Mouse (Mus musculus) intestine, embryonic 16.5 days (tissue): ENCODE results near the gene Camta1. TPM values are rescaled to one million over a fixed set of nuclear protein-coding genes. Genes with fewer than 3 reads are reported as not detected.

ENCODE experiments used
- ATAC-seq: fragments of 200-750 bp; cut with Nextera tagmentation; 2 replicates; pipeline ENCODE4 v1.8.0; 2017; ENCODE audit warnings: moderate TSS enrichment, moderate library complexity
- H3K27ac ChIP-seq: fragments of 300-500 bp; sonication (generic); 2 replicates; pipeline ENCODE4 v1.5.1; 2014; ENCODE audit warnings: mild to moderate bottlenecking, low read length
- H3K27me3 ChIP-seq: fragments of 300-500 bp; sonication (generic); replicated peaks from 2 replicates; pipeline ENCODE4 v1.6.1; 2014; ENCODE audit warnings: low read length, control low read depth, mixed read lengths; ENCODE audit not compliant: control insufficient read depth, insufficient read depth
- H3K36me3 ChIP-seq: fragments of 300-500 bp; sonication (generic); 2 replicates; pipeline ENCODE4 v1.6.1; 2014; ENCODE audit warnings: low read length, control low read depth; ENCODE audit not compliant: control insufficient read depth, insufficient read depth
- H3K4me1 ChIP-seq: fragments of 300-500 bp; sonication (generic); 2 replicates; pipeline ENCODE4 v1.6.1; 2014; ENCODE audit warnings: low read length, control low read depth, mixed read lengths; ENCODE audit not compliant: control insufficient read depth, insufficient read depth
- H3K4me2 ChIP-seq: fragments of 300-500 bp; sonication (generic); 2 replicates; pipeline ENCODE4 v1.6.1; 2014; ENCODE audit warnings: low read depth, low read length, control low read depth
- H3K4me3 ChIP-seq: fragments of 300-500 bp; sonication (generic); 2 replicates; pipeline ENCODE4 v1.5.1; 2014; ENCODE audit warnings: mild to moderate bottlenecking, low read length
- H3K9ac ChIP-seq: fragments of 300-500 bp; sonication (generic); 2 replicates; pipeline ENCODE4 v1.6.1; 2014; ENCODE audit warnings: low read depth, low read length
- H3K9me3 ChIP-seq: fragments of 300-500 bp; sonication (generic); 2 replicates; pipeline ENCODE4 v1.6.1; 2016; ENCODE audit warnings: low read length, control low read depth; ENCODE audit not compliant: control insufficient read depth
- WGBS: fragments of 180-500 bp; shearing (Covaris S2); extraction: QIAGEN DNeasy Blood & Tissue Kit; methylation state at CpG from one replicate; pipeline ENCODE4 v1.1.7; 2014; 5-methylcytosine and 5-hydroxymethylcytosine counted together
- polyA plus RNA-seq: library from polyadenylated mRNA; unstranded; fragments of >200 nt; fragmentation: Nextera tagmentation; extraction: Ambion mirVana; gene quantifications from 2 replicates; pipeline ENCODE4 v1.2.1, GENCODE M21; 2015

The Camta1 gene
- polyA plus RNA-seq, 1 experiment from 2014 or later = 69.1 TPM

GRCm38 (mm10) chr4:151720722-151721467 lies 140.8 kb downstream of the Camta1 start:
- H3K27ac ChIP-seq = no peak overlapping the region
- H3K9me3 ChIP-seq = no peaks in the 10 kb centered on the region
- H3K4me3 ChIP-seq = no peak overlapping the region
- no peaks in the 10 kb centered on the region for H3K4me1 ChIP-seq
- H3K4me2 ChIP-seq = no peak overlapping the region
- no peak overlapping the region for H3K9ac ChIP-seq
- H3K27me3 ChIP-seq = no peaks in the 10 kb centered on the region
- WGBS = 79% methylated on average over 15 of the region's 15 CpGs
- no peak for ATAC-seq
- H3K36me3 ChIP-seq = no peaks in the 10 kb centered on the region

DNA sequence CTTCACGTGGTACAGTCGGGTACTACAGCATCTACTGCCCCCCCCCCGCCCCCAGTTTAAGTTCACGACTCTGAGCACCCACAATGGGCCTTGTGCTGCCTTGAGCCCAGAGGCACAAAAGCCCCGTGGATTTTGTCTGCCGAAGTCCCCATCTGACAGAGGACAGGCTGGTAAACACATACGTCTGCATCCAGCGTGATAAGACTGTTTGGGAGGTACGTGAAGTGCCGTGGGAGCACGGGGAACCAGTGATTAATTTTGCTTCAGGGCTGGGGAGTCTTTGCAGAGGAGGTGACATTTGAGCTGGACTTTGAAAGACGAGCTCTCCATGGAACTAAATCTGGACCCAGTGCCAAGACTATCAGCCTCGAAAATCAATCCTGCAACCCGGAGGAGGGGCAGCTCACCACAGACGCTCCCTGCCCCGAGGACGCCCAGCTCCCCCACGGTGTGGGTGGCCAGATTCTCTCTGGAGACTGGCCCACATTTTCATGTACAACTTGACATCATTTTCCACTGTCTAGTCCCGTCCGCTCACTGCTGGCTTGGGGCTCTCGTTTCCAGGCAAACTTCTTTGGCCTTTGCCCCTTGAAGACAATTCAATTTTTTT lies 142.7 kb downstream of the Camta1 start:
- no peaks in the 10 kb centered on the region for H3K9me3 ChIP-seq
- peak; percentile 64 for ATAC-seq
- WGBS = 38% methylated on average over 21 of the region's 21 CpGs
- no peaks in the 10 kb centered on the region for H3K4me1 ChIP-seq
- no peak overlapping the region for H3K9ac ChIP-seq
- H3K36me3 ChIP-seq = no peaks in the 10 kb centered on the region
- no peak overlapping the region for H3K4me2 ChIP-seq
- H3K27ac ChIP-seq = no peak overlapping the region
- no peak overlapping the region for H3K4me3 ChIP-seq
- H3K27me3 ChIP-seq = no peaks in the 10 kb centered on the region; the same call in 1 of the 2 replicates

- WGBS = 68% methylated on average over 7 of the region's 7 CpGs
- H3K4me3 ChIP-seq = no peak overlapping the region
- H3K27ac ChIP-seq = no peak overlapping the region
- no peaks in the 10 kb centered on the region for H3K36me3 ChIP-seq
- H3K4me2 ChIP-seq = no peak overlapping the region
- no peak overlapping the region for H3K9ac ChIP-seq
- 0 out of 2 replicates have a peak, but pooled peaks have one; percentile 62 for ATAC-seq
- no peaks in the 10 kb centered on the region for H3K9me3 ChIP-seq
- H3K4me1 ChIP-seq = no peaks in the 10 kb centered on the region
- H3K27me3 ChIP-seq = no peaks in the 10 kb centered on the region; the same call in 1 of the 2 replicates
Measured at GRCm38 (mm10) chr4:151717864-151718263, 143.8 kb downstream of the Camta1 start.

GRCm38 (mm10) chr4:151713714-151714113 lies 148.0 kb downstream of the Camta1 start:
- H3K4me2 ChIP-seq = no peak overlapping the region
- no peak overlapping the region for H3K4me3 ChIP-seq
- H3K9ac ChIP-seq = no peak overlapping the region
- ATAC-seq = no peak
- H3K27ac ChIP-seq = no peak overlapping the region
- peaks cover 6% of the 10 kb centered on the region; the same call in 1 of the 2 replicates for H3K4me1 ChIP-seq
- H3K27me3 ChIP-seq = no peaks in the 10 kb centered on the region; the same call in 1 of the 2 replicates
- H3K36me3 ChIP-seq = no peaks in the 10 kb centered on the region
- 75% methylated on average over 6 of the region's 6 CpGs for WGBS
- H3K9me3 ChIP-seq = no peaks in the 10 kb centered on the region

GRCm38 (mm10) chr4:151711406-151711805 lies 150.3 kb downstream of the Camta1 start:
- H3K4me3 ChIP-seq = no peak overlapping the region
- no peak for ATAC-seq

GRCm38 (mm10) chr4:151710522-151710921 lies 151.2 kb downstream of the Camta1 start:
- WGBS = 22% methylated on average over 7 of the region's 7 CpGs
- Histone ChIP-seq H3K4me1 (peaks cover 6% of the 10 kb centered on the region; the same call in 1 of the 2 replicates), H3K36me3 (no peaks in the 10 kb centered on the region), H3K27me3 (no peaks in the 10 kb centered on the region; the same call in 1 of the 2 replicates), H3K4me3 (no peak overlapping the region), H3K9ac (0 out of 2 replicates have a peak overlapping the region, but pooled peaks have one; percentile 3), H3K4me2 (no peak overlapping the region), H3K27ac (no peak overlapping the region), H3K9me3 (no peaks in the 10 kb centered on the region)
- no peak for ATAC-seq

More at GRCm38 (mm10) chr4:151711406-151711805, 150.3 kb downstream of the Camta1 start:
- 91% methylated on average over 2 of the region's 2 CpGs for WGBS
- no peak overlapping the region for H3K9ac ChIP-seq
- H3K9me3 ChIP-seq = no peaks in the 10 kb centered on the region
- no peaks in the 10 kb centered on the region for H3K36me3 ChIP-seq
- H3K4me1 ChIP-seq = peaks cover 6% of the 10 kb centered on the region; the same call in 1 of the 2 replicates
- no peak overlapping the region for H3K4me2 ChIP-seq
- no peak overlapping the region for H3K27ac ChIP-seq
- no peaks in the 10 kb centered on the region; the same call in 1 of the 2 replicates for H3K27me3 ChIP-seq

DNA sequence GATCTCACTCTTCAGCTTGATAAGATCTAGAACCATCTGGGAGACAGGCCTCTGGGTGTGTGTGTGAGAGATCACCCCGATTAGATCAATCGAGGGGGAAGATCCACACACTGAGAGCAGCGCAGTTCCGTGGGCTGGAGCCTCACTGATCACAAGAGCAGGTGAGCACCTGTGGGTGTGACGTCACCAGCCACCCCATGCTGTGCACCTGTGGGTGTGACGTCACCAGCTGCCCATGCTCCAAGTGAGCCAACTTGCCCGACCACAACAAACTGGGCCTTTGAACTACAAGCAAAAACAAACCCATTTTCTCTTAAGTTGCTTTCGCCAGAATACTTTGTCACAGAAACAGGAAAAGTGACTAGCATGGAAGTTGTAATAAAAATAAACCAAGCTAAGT lies 152.4 kb downstream of the Camta1 start:
- no peak overlapping the region for H3K4me2 ChIP-seq
- no peak overlapping the region for H3K4me3 ChIP-seq
- no peak overlapping the region for H3K9ac ChIP-seq
- H3K27me3 ChIP-seq = no peaks in the 10 kb centered on the region
- peaks cover 6% of the 10 kb centered on the region; the same call in 1 of the 2 replicates for H3K4me1 ChIP-seq
- WGBS = 79% methylated on average over 8 of the region's 8 CpGs
- H3K27ac ChIP-seq = no peak overlapping the region
- H3K9me3 ChIP-seq = no peaks in the 10 kb centered on the region
- H3K36me3 ChIP-seq = no peaks in the 10 kb centered on the region
- no peak for ATAC-seq

DNA sequence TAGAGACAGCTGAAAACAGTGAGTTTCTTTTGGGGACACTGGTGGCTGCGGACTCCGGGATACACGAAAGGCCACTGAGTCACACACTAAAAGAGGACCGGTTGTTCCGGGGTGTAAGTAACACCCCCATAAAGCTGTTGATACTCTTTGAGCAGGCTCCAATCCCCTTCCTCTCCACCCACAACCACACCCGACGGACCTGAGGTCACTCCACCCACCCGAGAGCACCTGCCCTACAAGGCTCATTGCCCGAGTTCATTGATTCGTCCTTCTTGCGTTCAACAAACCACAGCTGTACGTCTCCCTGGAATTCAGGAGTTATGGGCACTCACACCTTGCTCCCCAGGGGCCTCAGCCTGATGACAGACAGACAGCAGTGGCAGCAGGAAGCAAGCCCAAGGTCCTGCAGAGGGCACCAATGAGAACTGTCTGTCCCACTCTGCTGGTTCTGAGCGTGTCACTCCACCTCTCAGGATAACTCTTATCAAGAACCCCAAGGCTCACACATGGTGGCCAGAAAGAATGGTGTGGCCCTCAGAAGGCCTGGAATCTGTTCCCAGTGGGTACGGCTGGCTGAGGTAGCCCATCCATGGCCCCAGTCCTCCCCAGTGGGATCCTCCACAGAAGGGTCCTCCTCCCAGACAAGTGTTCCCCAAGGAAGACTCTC lies 158.5 kb downstream of the Camta1 start:
- no peak overlapping the region for H3K9ac ChIP-seq
- 87% methylated on average over 14 of the region's 14 CpGs for WGBS
- H3K27ac ChIP-seq = no peak overlapping the region
- no peaks in the 10 kb centered on the region for H3K36me3 ChIP-seq
- no peak for ATAC-seq
- H3K9me3 ChIP-seq = no peaks in the 10 kb centered on the region
- H3K4me2 ChIP-seq = no peak overlapping the region
- H3K27me3 ChIP-seq = no peaks in the 10 kb centered on the region
- no peaks in the 10 kb centered on the region for H3K4me1 ChIP-seq
- no peak overlapping the region for H3K4me3 ChIP-seq

DNA sequence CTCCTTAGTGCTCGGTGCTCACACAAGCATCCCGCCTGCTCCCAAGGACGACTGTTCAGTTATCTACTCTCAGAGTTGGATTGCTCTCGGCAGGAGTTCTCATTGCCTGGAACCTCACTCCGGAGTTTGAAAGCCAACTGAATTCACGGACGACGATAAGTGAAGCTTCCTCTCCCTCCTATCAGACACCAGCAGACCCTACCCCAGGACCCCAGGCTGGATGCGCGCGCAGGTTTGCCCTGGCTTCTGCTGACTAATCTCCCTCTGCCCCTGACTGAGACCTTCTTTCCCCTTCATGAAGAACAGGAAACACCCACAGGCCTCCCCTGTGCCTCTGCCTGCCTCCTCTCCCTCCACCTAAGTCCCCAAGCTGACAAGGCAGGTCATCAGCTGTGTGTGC lies 159.2 kb downstream of the Camta1 start:
- Histone ChIP-seq H3K36me3 (no peaks in the 10 kb centered on the region), H3K9me3 (no peaks in the 10 kb centered on the region), H3K4me3 (no peak overlapping the region), H3K27ac (no peak overlapping the region), H3K4me1 (no peaks in the 10 kb centered on the region), H3K4me2 (no peak overlapping the region), H3K27me3 (no peaks in the 10 kb centered on the region), H3K9ac (no peak overlapping the region)
- ATAC-seq = no peak
- 85% methylated on average over 11 of the region's 11 CpGs for WGBS
